Mouse (Mus musculus): ENCODE measurements around the gene Vmn2r53. TPM values are rescaled to one million over a fixed set of nuclear protein-coding genes. Genes with fewer than 3 reads are reported as not detected.
"Not testable (repeated sequence)": the region's sequence is repeated elsewhere in the genome, so short reads cannot be mapped to it uniquely, and the experiment has no call there.

Vmn2r53 gene
- 0.01 TPM in 1 of 2 replicates, not detected in the other for polyA plus RNA-seq (2014; fragmentation: Nextera tagmentation; extraction: Ambion mirVana)

DNA sequence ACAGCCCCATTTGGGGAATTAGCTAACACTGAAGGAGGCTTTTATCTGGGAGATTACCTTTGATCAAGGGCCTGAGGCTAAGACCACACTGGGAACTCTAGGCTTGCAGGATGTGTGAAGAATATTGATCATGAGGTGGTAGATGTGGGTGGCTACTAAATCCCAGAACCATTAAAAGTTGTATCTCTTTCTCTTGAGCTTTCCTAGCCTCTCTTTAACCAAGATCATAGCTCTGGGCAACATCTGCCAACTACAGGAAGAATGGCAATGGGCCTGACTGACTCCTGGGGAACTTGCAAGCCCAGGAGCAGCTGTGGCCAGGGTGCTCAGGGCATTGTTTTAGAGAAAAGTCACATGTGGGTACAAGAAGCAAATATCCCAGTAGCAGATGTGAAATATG lies at the start of gene Vmn2r53:
TSS of gene Vmn2r53 (minus strand) at position 101 of the 400 bp plus-strand sequence.
- no peak for DNase-seq
- Histone ChIP-seq H3K36me3 (ENCODE audit: control insufficient read depth, insufficient read depth, low read length) (no peaks in the 10 kb centered on the region), H3K9me3 (ENCODE audit: control insufficient read depth, low read length) (peaks cover 16% of the 10 kb centered on the region), H3K4me1 (ENCODE audit: control insufficient read depth, insufficient read depth, low read length) (no peaks in the 10 kb centered on the region), H3K27me3 (ENCODE audit: control insufficient read depth, insufficient read depth, low read length) (no peaks in the 10 kb centered on the region), H3K9ac (replicated peaks; ENCODE audit: low read length) (no peak within 1 kb of the TSS), H3K27ac (replicated peaks; ENCODE audit: low read depth, low read length) (no peak within 1 kb of the TSS), H3K4me3 (replicated peaks; ENCODE audit: low read depth, low read length) (no peak within 1 kb of the TSS), H3K4me2 (ENCODE audit: low read length) (no peak within 1 kb of the TSS)
- no peak for ATAC-seq (ENCODE audit: low FRiP score, low TSS enrichment)

DNA sequence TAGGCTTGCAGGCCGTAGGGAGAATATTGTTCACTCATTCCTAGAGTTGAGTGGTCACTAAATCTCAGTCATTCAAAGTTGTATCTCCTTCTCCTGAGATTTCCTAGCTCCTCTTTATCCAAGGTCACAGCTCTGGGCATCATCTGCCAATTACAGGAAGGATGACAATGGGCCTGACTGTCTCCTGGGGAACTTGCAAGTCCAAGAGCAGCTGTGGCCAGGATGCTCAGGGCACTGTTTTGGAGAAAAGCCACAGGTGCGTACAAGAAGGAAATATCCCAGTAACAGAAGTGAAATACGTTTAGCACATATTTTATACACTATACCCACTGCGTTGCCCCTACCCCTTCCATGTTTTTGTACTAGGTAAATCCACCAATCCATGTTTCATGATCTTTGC lies 31.6 kb upstream of the Vmn2r53 start, which contains the start of gene Vmn2r54:
TSS of gene Vmn2r54 (minus strand) at position 101 of the 400 bp plus-strand sequence.
- ATAC-seq (ENCODE audit: low FRiP score, low TSS enrichment); H3K9me3 ChIP-seq (ENCODE audit: control insufficient read depth, low read length); H3K4me3 ChIP-seq (replicated peaks; ENCODE audit: low read depth, low read length); H3K4me2 ChIP-seq (ENCODE audit: low read length); DNase-seq; H3K27me3 ChIP-seq (ENCODE audit: control insufficient read depth, insufficient read depth, low read length); H3K36me3 ChIP-seq (ENCODE audit: control insufficient read depth, insufficient read depth, low read length); H3K27ac ChIP-seq (replicated peaks; ENCODE audit: low read depth, low read length); H3K9ac ChIP-seq (replicated peaks; ENCODE audit: low read length); H3K4me1 ChIP-seq (ENCODE audit: control insufficient read depth, insufficient read depth, low read length): not testable (repeated sequence)
- WGBS = 77% methylated on average over 3 of the region's 4 CpGs

Other genes with a start within 250 kb of the Vmn2r53 start
- not detected in 2 replicates for gene Vmn1r84, start 239.5 kb downstream of the Vmn2r53 start, polyA plus RNA-seq (2014; fragmentation: Nextera tagmentation; extraction: Ambion mirVana)
- 10.1 and 13.6 TPM in 2 replicates for gene Zfp551, start 186.0 kb downstream of the Vmn2r53 start, polyA plus RNA-seq (2014; fragmentation: Nextera tagmentation; extraction: Ambion mirVana)
- 54.6 and 66.4 TPM in 2 replicates for gene Zfp606, start 130.5 kb downstream of the Vmn2r53 start, polyA plus RNA-seq (2014; fragmentation: Nextera tagmentation; extraction: Ambion mirVana)
- gene 2900092C05Rik, start 96.3 kb downstream of the Vmn2r53 start, polyA plus RNA-seq (2014; fragmentation: Nextera tagmentation; extraction: Ambion mirVana) = not detected in 2 replicates
- gene Vmn2r54, start 31.5 kb upstream of the Vmn2r53 start, polyA plus RNA-seq (2014; fragmentation: Nextera tagmentation; extraction: Ambion mirVana) = not detected in 2 replicates
- gene Vmn2r55, start 76.2 kb upstream of the Vmn2r53 start, polyA plus RNA-seq (2014; fragmentation: Nextera tagmentation; extraction: Ambion mirVana) = not detected in 2 replicates
- not detected in 2 replicates for gene Vmn2r56, start 126.2 kb upstream of the Vmn2r53 start, polyA plus RNA-seq (2014; fragmentation: Nextera tagmentation; extraction: Ambion mirVana)
- 25.5 and 26.3 TPM in 2 replicates for gene Zscan18, start 194.8 kb upstream of the Vmn2r53 start, polyA plus RNA-seq (2014; fragmentation: Nextera tagmentation; extraction: Ambion mirVana)
- 35.5 and 37.9 TPM in 2 replicates for gene Zfp329, start 210.1 kb upstream of the Vmn2r53 start, polyA plus RNA-seq (2014; fragmentation: Nextera tagmentation; extraction: Ambion mirVana)
- gene Zfp110, start 226.0 kb upstream of the Vmn2r53 start, polyA plus RNA-seq (2014; fragmentation: Nextera tagmentation; extraction: Ambion mirVana) = 22.9 and 28.0 TPM in 2 replicates

Measured in midbrain, embryonic 14.5 days (tissue).